Mouse (Mus musculus): ENCODE results near the gene Scaf8.

DNA sequence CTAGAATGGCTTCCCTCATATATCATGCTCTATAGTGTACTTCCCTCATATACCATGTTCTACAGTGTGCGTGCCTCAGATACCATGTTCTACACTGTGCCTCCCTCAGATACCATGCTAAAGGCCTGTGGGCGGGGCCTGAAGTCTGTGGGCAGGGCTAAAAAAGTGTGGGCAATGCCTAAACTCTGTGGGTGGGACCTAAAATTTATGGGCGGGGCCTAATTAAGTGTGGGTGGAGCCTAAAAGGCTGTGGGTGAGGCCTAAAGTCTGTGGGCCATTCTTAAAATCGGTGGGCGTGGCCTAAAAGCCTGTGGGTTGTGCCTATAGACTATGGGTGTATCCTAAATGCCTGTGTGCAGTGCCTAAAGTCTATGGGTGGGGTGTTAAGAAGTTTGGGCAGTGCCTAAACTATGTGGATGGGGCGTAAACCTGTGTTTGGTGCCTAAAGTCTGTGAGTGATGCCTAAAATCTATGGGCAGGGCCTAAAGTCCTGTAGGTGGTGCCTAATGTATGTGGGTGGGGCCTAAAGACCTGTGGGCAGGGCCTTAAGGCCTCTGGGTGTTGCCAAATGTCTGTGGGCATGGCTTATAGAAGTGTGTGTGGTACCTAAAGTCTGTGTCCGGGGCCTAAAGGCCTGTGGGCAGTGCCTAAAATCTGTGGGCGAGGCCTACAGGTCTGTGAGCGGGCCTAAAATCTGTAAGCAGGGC is 39.5 kb upstream of the Scaf8 start:
- TF ChIP-seq CTCF (IDR thresholded peaks at IDR 0.05; ENCODE audit: insufficient read depth, low read depth, low read length) (no peak), POLR2A (IDR thresholded peaks at IDR 0.05; ENCODE audit: insufficient read depth, low read depth, low read length) (no peak)

All from olfactory bulb, adult 2 months (tissue).